Mouse (Mus musculus): ENCODE measurements around the gene Umad1. TPM values are rescaled to one million over a fixed set of nuclear protein-coding genes. Genes with fewer than 3 reads are reported as not detected.

Gene Umad1
- total RNA-seq, 1 experiment = 0.98 TPM

DNA sequence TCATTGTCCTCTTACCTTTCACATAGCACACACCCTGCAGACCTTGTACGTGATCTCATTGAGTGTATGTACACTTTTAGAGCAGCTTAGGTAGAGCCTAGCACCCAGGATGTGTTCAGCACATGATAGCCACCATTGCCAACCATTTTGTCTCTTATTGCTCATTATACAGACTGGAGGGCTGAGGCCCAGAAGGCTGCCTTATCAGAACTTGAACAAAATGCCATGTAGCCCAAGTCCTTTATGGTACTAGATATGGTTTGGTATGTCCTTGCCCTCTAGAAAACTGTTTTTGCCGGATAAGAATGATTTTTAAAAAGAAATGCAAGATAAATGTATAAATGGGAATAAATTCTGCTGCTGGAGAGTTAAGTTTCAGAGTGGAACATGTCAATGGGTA lies 164.1 kb downstream of the Umad1 start:
- H3K27ac ChIP-seq (ENCODE audit: insufficient read depth, low read depth, low read length, poor library complexity, severe bottlenecking) = no peak overlapping the region
- TF ChIP-seq ZNF384 (IDR thresholded peaks at IDR 0.05; ENCODE audit: low read depth, low read length) (no peak), ZC3H11A (IDR thresholded peaks at IDR 0.05; ENCODE audit: borderline replicate concordance, low read depth, low read length) (no peak), MAFK (IDR thresholded peaks at IDR 0.05; ENCODE audit: insufficient read depth, low read depth, low read length) (no peak), HCFC1 (IDR thresholded peaks at IDR 0.05; ENCODE audit: borderline replicate concordance, insufficient read depth, low read length) (no peak), CHD2 (IDR thresholded peaks at IDR 0.05; ENCODE audit: low read depth, low read length) (no peak)
- H3K9me3 ChIP-seq (ENCODE audit: control insufficient read depth, insufficient read depth, low read depth, low read length) = no peaks in the 10 kb centered on the region
- H3K9ac ChIP-seq (ENCODE audit: insufficient read depth, low read depth, low read length, poor library complexity, severe bottlenecking) = no peak overlapping the region
- DNase-seq (ENCODE audit: low read depth, low spot score) = no peak
- H3K36me3 ChIP-seq (ENCODE audit: control insufficient read depth, insufficient read depth, low read length, poor library complexity, severe bottlenecking) = no peaks in the 10 kb centered on the region
- H3K4me3 ChIP-seq (ENCODE audit: insufficient read depth in 1 of 2, low read depth in 1 of 2, low read length in 2 of 2, poor library complexity in 1 of 2, severe bottlenecking in 1 of 2) = no peak overlapping the region
- in situ Hi-C loops (cut with MboI; ENCODE audit: low sequenced_read_pairs in 2 of 2, unreplicated experiment in 2 of 2) = no loop called here
- H3K4me1 ChIP-seq (ENCODE audit: control insufficient read depth in 2 of 2, insufficient read depth in 2 of 2, low read length in 2 of 2, poor library complexity in 1 of 2) = no peaks in the 10 kb centered on the region

DNA sequence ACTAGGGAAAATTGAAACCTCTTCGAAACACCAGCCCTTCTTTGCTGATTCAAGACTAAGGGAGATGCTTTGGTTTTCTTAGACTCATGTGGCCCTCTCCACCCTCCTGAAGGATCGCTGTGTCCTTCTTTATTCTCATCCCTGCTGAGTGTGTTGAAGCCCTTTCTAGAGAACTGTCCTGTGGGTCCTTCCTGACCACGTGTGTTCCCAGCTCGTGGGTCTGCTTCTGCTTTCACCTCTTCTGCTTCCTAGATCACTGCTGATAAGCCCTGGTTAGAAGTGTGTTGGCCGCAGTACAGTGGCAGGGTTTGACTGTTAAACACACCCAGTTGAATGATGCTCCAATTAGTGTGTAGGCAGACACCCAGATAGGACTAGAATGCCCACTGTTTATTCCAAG lies 168.6 kb downstream of the Umad1 start:
- no peaks in the 10 kb centered on the region for H3K36me3 ChIP-seq (ENCODE audit: control insufficient read depth, insufficient read depth, low read length, poor library complexity, severe bottlenecking)
- DNase-seq (ENCODE audit: low read depth, low spot score) = no peak
- in situ Hi-C loops (cut with MboI; ENCODE audit: low sequenced_read_pairs in 2 of 2, unreplicated experiment in 2 of 2) = no loop called here
- no peak overlapping the region for H3K27ac ChIP-seq (ENCODE audit: insufficient read depth, low read depth, low read length, poor library complexity, severe bottlenecking)
- no peak overlapping the region for H3K4me3 ChIP-seq (ENCODE audit: insufficient read depth in 1 of 2, low read depth in 1 of 2, low read length in 2 of 2, poor library complexity in 1 of 2, severe bottlenecking in 1 of 2)
- TF ChIP-seq ZC3H11A (IDR thresholded peaks at IDR 0.05; ENCODE audit: borderline replicate concordance, low read depth, low read length) = no peak
- no peak for TF ChIP-seq CHD2 (IDR thresholded peaks at IDR 0.05; ENCODE audit: low read depth, low read length)
- TF ChIP-seq ZNF384 (IDR thresholded peaks at IDR 0.05; ENCODE audit: low read depth, low read length) = no peak
- TF ChIP-seq MAFK (IDR thresholded peaks at IDR 0.05; ENCODE audit: insufficient read depth, low read depth, low read length) = no peak
- TF ChIP-seq HCFC1 (IDR thresholded peaks at IDR 0.05; ENCODE audit: borderline replicate concordance, insufficient read depth, low read length) = no peak
- H3K9me3 ChIP-seq (ENCODE audit: control insufficient read depth, insufficient read depth, low read depth, low read length) = no peaks in the 10 kb centered on the region
- H3K9ac ChIP-seq (ENCODE audit: insufficient read depth, low read depth, low read length, poor library complexity, severe bottlenecking) = no peak overlapping the region
- H3K4me1 ChIP-seq (ENCODE audit: control insufficient read depth in 2 of 2, insufficient read depth in 2 of 2, low read length in 2 of 2, poor library complexity in 1 of 2) = no peaks in the 10 kb centered on the region

DNA sequence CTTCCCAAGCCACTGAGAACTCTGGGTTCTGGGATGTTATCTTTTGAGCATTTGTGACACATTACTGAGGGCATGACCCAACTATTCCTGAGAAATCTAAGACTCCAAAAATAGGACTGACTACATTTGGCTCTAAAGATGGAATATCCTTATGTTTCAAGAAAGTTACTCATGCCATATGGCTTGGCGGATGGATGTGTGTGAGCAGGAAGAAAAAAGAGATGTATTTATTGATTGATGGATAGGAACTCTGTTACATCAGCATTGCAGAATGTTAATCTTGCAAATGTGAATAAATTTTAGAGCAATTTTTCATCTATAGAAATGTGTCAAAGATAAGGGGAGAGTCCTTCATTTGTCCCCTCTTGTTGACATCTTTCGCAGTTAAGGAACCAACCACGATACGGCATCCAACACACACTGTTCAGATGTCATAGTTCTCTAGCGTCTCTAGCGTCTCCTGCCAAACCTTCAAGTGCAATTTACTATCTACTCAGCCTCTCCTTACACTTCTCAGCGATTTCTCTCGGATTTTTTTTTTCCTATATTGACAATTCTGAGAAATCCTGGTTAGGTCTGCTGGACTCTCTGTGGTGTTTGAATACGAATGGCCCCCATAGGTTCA lies 171.6 kb downstream of the Umad1 start:
- H3K4me3 ChIP-seq (ENCODE audit: insufficient read depth in 1 of 2, low read depth in 1 of 2, low read length in 2 of 2, poor library complexity in 1 of 2, severe bottlenecking in 1 of 2) = no peak overlapping the region
- H3K4me1 ChIP-seq (ENCODE audit: control insufficient read depth in 2 of 2, insufficient read depth in 2 of 2, low read length in 2 of 2, poor library complexity in 1 of 2) = no peaks in the 10 kb centered on the region
- no peak overlapping the region for H3K27ac ChIP-seq (ENCODE audit: insufficient read depth, low read depth, low read length, poor library complexity, severe bottlenecking)
- DNase-seq (ENCODE audit: low read depth, low spot score) = no peak
- TF ChIP-seq MAFK (IDR thresholded peaks at IDR 0.05; ENCODE audit: insufficient read depth, low read depth, low read length) = no peak
- TF ChIP-seq ZC3H11A (IDR thresholded peaks at IDR 0.05; ENCODE audit: borderline replicate concordance, low read depth, low read length) = no peak
- no peak for TF ChIP-seq HCFC1 (IDR thresholded peaks at IDR 0.05; ENCODE audit: borderline replicate concordance, insufficient read depth, low read length)
- no peak for TF ChIP-seq ZNF384 (IDR thresholded peaks at IDR 0.05; ENCODE audit: low read depth, low read length)
- TF ChIP-seq CHD2 (IDR thresholded peaks at IDR 0.05; ENCODE audit: low read depth, low read length) = no peak
- H3K9me3 ChIP-seq (ENCODE audit: control insufficient read depth, insufficient read depth, low read depth, low read length) = no peaks in the 10 kb centered on the region
- H3K36me3 ChIP-seq (ENCODE audit: control insufficient read depth, insufficient read depth, low read length, poor library complexity, severe bottlenecking) = no peaks in the 10 kb centered on the region
- in situ Hi-C loops (cut with MboI; ENCODE audit: low sequenced_read_pairs in 2 of 2, unreplicated experiment in 2 of 2) = no loop called here
- H3K9ac ChIP-seq (ENCODE audit: insufficient read depth, low read depth, low read length, poor library complexity, severe bottlenecking) = no peak overlapping the region

DNA sequence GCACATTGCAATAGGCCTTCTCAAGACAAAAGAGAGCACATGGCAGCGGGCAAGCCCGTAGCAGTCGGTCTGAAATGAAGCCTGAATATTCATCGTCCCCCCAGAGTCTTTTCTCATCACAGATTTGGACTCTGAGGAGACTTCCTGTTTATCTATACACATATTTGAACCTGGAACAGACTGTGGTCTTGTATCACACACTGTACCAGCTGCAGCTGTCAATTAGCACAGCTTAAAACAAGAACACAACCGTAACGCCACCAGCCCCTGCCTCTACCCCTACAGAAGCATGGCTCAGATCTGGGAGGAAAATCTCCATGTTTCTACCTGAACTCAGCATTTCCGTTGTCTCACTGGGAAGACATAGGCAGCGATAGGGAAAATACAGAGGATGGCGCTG lies 174.1 kb downstream of the Umad1 start:
- no peak for DNase-seq (ENCODE audit: low read depth, low spot score)
- Histone ChIP-seq H3K9ac (ENCODE audit: insufficient read depth, low read depth, low read length, poor library complexity, severe bottlenecking) (no peak overlapping the region), H3K27ac (ENCODE audit: insufficient read depth, low read depth, low read length, poor library complexity, severe bottlenecking) (no peak overlapping the region), H3K4me1 (ENCODE audit: control insufficient read depth in 2 of 2, insufficient read depth in 2 of 2, low read length in 2 of 2, poor library complexity in 1 of 2) (no peaks in the 10 kb centered on the region), H3K4me3 (ENCODE audit: insufficient read depth in 1 of 2, low read depth in 1 of 2, low read length in 2 of 2, poor library complexity in 1 of 2, severe bottlenecking in 1 of 2) (no peak overlapping the region), H3K36me3 (ENCODE audit: control insufficient read depth, insufficient read depth, low read length, poor library complexity, severe bottlenecking) (no peaks in the 10 kb centered on the region), H3K9me3 (ENCODE audit: control insufficient read depth, insufficient read depth, low read depth, low read length) (no peaks in the 10 kb centered on the region)
- TF ChIP-seq ZNF384 (IDR thresholded peaks at IDR 0.05; ENCODE audit: low read depth, low read length) (no peak), HCFC1 (IDR thresholded peaks at IDR 0.05; ENCODE audit: borderline replicate concordance, insufficient read depth, low read length) (no peak), CHD2 (IDR thresholded peaks at IDR 0.05; ENCODE audit: low read depth, low read length) (no peak), ZC3H11A (IDR thresholded peaks at IDR 0.05; ENCODE audit: borderline replicate concordance, low read depth, low read length) (no peak), MAFK (IDR thresholded peaks at IDR 0.05; ENCODE audit: insufficient read depth, low read depth, low read length) (no peak)
- in situ Hi-C loops (cut with MboI; ENCODE audit: low sequenced_read_pairs in 2 of 2, unreplicated experiment in 2 of 2) = no loop called here
